Mouse (Mus musculus) neural tube, embryonic 14.5 days (tissue): ENCODE data around the gene Wfdc21. TPM values are rescaled to one million over a fixed set of nuclear protein-coding genes. Genes with fewer than 3 reads are reported as not detected.

Source experiments
- polyA plus RNA-seq: library from polyadenylated mRNA; unstranded; fragments of >200 nt; fragmentation: Nextera tagmentation; extraction: Ambion mirVana; gene quantifications from 2 replicates; pipeline ENCODE4 v1.2.1, GENCODE M21; 2014

The Wfdc21 gene
- polyA plus RNA-seq, 1 experiment from 2014 or later = not detected

Other genes with a start within 250 kb of the Wfdc21 start
- gene Heatr9, start 224.8 kb upstream of the Wfdc21 start, polyA plus RNA-seq = not detected in 2 replicates
- gene Ccl5, start 216.4 kb upstream of the Wfdc21 start, polyA plus RNA-seq = not detected in 2 replicates
- gene Ccl9, start 168.3 kb upstream of the Wfdc21 start, polyA plus RNA-seq = 1.4 and 4.0 TPM in 2 replicates
- 1.5 and 2.7 TPM in 2 replicates for gene Ccl6, start 153.9 kb upstream of the Wfdc21 start, polyA plus RNA-seq
- not detected in 2 replicates for gene Rpl9-ps1, start 101.3 kb upstream of the Wfdc21 start, polyA plus RNA-seq
- 1.2 and 2.3 TPM in 2 replicates for gene Ccl3, start 97.6 kb upstream of the Wfdc21 start, polyA plus RNA-seq
- 0.58 and 0.67 TPM in 2 replicates for gene Ccl4, start 84.4 kb upstream of the Wfdc21 start, polyA plus RNA-seq
- gene Wfdc17, start 42.9 kb upstream of the Wfdc21 start, polyA plus RNA-seq = 0.57 TPM in 1 of 2 replicates, not detected in the other
- gene Wfdc18, start 37.9 kb upstream of the Wfdc21 start, polyA plus RNA-seq = not detected in 2 replicates
- 36.3 and 41.7 TPM in 2 replicates for gene Heatr6, start 6.8 kb downstream of the Wfdc21 start, polyA plus RNA-seq
- 0.63 and 0.75 TPM in 2 replicates for gene Hnf1b, start 103.1 kb downstream of the Wfdc21 start, polyA plus RNA-seq
- gene Ddx52, start 195.1 kb downstream of the Wfdc21 start, polyA plus RNA-seq = 19.0 and 23.8 TPM in 2 replicates
- 24.9 and 27.5 TPM in 2 replicates for gene Synrg, start 217.5 kb downstream of the Wfdc21 start, polyA plus RNA-seq